Mouse (Mus musculus) kidney, postnatal 4 days (tissue): Measurements from ENCODE around the gene Kbtbd6.
A peak's percentile ranks its signal among the peaks of the same experiment; 100 is the strongest.

Experiments used
- DNase-seq, 2 experiments: peaks; one replicate each; pipeline ENCODE4 v3.0.0; 2021; ENCODE audit warnings: mixed read lengths in 2 of 2

The Kbtbd6 gene

GRCm38 (mm10) chr14:79482251-79482661 lies 30.6 kb downstream of the Kbtbd6 start:
- DNase-seq, result peak; percentile 39 to 65

- peak; percentile 24 to 28 for DNase-seq
These were observed 31.2 kb downstream of the Kbtbd6 start for GRCm38 (mm10) chr14:79482747-79483355.

- peak; percentile 20 to 30 for DNase-seq
These were observed 32.0 kb downstream of the Kbtbd6 start for GRCm38 (mm10) chr14:79483611-79484120.

GRCm38 (mm10) chr14:79486617-79486992 lies 35.0 kb downstream of the Kbtbd6 start:
- DNase-seq, result peak in 1 of 2 experiments; percentile 45

GRCm38 (mm10) chr14:79486993-79487731 lies 35.5 kb downstream of the Kbtbd6 start:
- DNase-seq, result peak; percentile 49 to 71

- peak; percentile 20 to 36 for DNase-seq
These were observed 36.9 kb downstream of the Kbtbd6 start for GRCm38 (mm10) chr14:79488531-79488930.

GRCm38 (mm10) chr14:79489150-79489549 lies 37.5 kb downstream of the Kbtbd6 start:
- DNase-seq, result no peak

- no peak for DNase-seq
These were observed 38.6 kb downstream of the Kbtbd6 start for GRCm38 (mm10) chr14:79490246-79490645.

GRCm38 (mm10) chr14:79494349-79494748 lies 42.7 kb downstream of the Kbtbd6 start:
- DNase-seq, result no peak

GRCm38 (mm10) chr14:79499326-79499725 lies 47.7 kb downstream of the Kbtbd6 start:
- no peak for DNase-seq

- DNase-seq, result no peak
These were observed 49.1 kb downstream of the Kbtbd6 start for GRCm38 (mm10) chr14:79500756-79501155.

GRCm38 (mm10) chr14:79503371-79504075 lies 51.9 kb downstream of the Kbtbd6 start:
- peak; percentile 68 to 71 for DNase-seq
